Mouse (Mus musculus) heart, embryonic 11.5 days (tissue): Measurements from ENCODE around the gene Ccdc80. TPM values are rescaled to one million over a fixed set of nuclear protein-coding genes. Genes with fewer than 3 reads are reported as not detected.

Experiments used
- ATAC-seq: fragments of 200-750 bp; cut with Nextera tagmentation; replicated peaks from 2 replicates; pipeline ENCODE4 v1.8.0; 2017; ENCODE audit warnings: moderate library complexity; ENCODE audit not compliant: insufficient number of reproducible peaks, low FRiP score, low TSS enrichment
- H3K27ac ChIP-seq: fragments of 300-500 bp; sonication (generic); 2 replicates; pipeline ENCODE4 v1.5.1; 2014; ENCODE audit warnings: mild to moderate bottlenecking, low read depth, low read length
- H3K27me3 ChIP-seq: fragments of 300-500 bp; sonication (generic); 2 replicates; pipeline ENCODE4 v1.6.1; 2014; ENCODE audit warnings: mild to moderate bottlenecking, low read length, mixed read lengths; ENCODE audit not compliant: control insufficient read depth, insufficient read depth
- H3K36me3 ChIP-seq: fragments of 300-500 bp; sonication (generic); 2 replicates; pipeline ENCODE4 v1.6.1; 2014; ENCODE audit warnings: mild to moderate bottlenecking, low read length, moderate library complexity, mixed read lengths; ENCODE audit not compliant: control insufficient read depth, insufficient read depth
- H3K4me1 ChIP-seq: fragments of 300-500 bp; sonication (generic); 2 replicates; pipeline ENCODE4 v1.6.1; 2014; ENCODE audit warnings: low read length; ENCODE audit not compliant: control insufficient read depth, insufficient read depth
- H3K4me2 ChIP-seq: fragments of 300-500 bp; sonication (generic); 2 replicates; pipeline ENCODE4 v1.6.1; 2014; ENCODE audit warnings: mild to moderate bottlenecking, moderate library complexity
- H3K4me3 ChIP-seq: fragments of 300-500 bp; sonication (generic); 2 replicates; pipeline ENCODE4 v1.5.1; 2014; ENCODE audit warnings: low read depth, low read length
- H3K9ac ChIP-seq: fragments of 300-500 bp; sonication (generic); 2 replicates; pipeline ENCODE4 v1.6.1; 2014; ENCODE audit warnings: mild to moderate bottlenecking, low read depth, low read length, moderate library complexity
- H3K9me3 ChIP-seq: fragments of 300-500 bp; sonication (generic); replicated peaks from 2 replicates; pipeline ENCODE4 v1.6.1; 2016; ENCODE audit warnings: low read length; ENCODE audit not compliant: control insufficient read depth
- WGBS: fragments of 180-500 bp; shearing (Covaris S2); extraction: QIAGEN DNeasy Blood & Tissue Kit; methylation state at CpG from one replicate; pipeline ENCODE4 v1.1.7; 2014; ENCODE audit not compliant: insufficient replicate concordance; 5-methylcytosine and 5-hydroxymethylcytosine counted together
- polyA plus RNA-seq: library from polyadenylated mRNA; unstranded; fragments of >200 nt; fragmentation: Nextera tagmentation; extraction: Ambion mirVana; gene quantifications from 2 replicates; pipeline ENCODE4 v1.2.1, GENCODE M21; 2014

Gene Ccdc80
- polyA plus RNA-seq, 1 experiment from 2014 or later: 73.9 TPM

DNA sequence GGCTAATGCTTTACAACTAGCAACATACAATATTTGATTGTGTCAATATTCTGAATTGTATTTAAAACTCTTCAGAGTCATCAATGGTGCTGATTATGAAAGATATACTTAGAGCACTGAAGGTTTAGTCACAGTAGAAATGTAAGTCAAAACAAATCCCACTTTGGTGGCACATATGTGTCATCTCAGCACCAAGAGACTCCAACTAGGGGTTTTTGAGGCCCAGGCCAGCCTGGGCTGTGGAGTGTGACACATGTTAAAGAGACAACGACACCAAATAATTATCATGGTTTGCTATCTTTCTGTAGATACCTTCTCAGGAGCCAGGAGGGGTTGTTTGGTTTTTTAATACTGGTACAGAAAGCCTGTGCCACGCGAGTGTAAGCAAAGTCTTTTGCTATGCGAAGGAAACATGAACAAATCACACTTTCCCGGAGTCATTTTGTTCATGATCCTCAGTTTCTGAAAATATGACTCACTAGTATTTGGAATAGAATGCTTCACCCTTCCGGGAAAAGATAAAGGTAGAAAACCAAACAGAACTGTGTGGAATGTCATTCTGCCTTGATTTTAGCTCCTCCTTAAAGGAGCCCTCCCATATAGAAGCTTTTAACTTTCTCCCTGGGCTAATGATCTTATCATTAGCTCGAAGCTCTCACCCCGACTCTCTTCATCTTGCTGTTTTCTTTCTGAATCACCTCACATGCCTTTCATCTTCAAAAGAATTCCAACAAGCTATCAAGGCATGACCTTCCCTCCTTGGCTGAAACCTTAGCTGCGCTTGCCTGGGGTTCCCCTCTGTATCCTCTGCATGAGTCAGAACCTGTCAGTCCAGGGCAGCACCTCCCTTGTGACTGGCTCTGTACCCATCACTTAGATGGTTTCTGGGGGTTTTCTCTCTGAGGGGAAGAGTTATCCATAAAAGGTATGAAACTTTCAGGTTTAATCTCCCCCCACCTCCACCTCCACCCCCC, 31.3 kb downstream of the Ccdc80 start:
- H3K27ac ChIP-seq: no peak overlapping the region
- WGBS: 37% methylated on average over 9 of the region's 9 CpGs
- no peaks in the 10 kb centered on the region for H3K9me3 ChIP-seq
- H3K4me1 ChIP-seq: peaks cover 13% of the 10 kb centered on the region
- H3K27me3 ChIP-seq: no peaks in the 10 kb centered on the region
- peaks cover 11% of the 10 kb centered on the region for H3K36me3 ChIP-seq
- no peak overlapping the region for H3K4me2 ChIP-seq
- H3K4me3 ChIP-seq: no peak overlapping the region
- no peak for ATAC-seq
- H3K9ac ChIP-seq: no peak overlapping the region

DNA sequence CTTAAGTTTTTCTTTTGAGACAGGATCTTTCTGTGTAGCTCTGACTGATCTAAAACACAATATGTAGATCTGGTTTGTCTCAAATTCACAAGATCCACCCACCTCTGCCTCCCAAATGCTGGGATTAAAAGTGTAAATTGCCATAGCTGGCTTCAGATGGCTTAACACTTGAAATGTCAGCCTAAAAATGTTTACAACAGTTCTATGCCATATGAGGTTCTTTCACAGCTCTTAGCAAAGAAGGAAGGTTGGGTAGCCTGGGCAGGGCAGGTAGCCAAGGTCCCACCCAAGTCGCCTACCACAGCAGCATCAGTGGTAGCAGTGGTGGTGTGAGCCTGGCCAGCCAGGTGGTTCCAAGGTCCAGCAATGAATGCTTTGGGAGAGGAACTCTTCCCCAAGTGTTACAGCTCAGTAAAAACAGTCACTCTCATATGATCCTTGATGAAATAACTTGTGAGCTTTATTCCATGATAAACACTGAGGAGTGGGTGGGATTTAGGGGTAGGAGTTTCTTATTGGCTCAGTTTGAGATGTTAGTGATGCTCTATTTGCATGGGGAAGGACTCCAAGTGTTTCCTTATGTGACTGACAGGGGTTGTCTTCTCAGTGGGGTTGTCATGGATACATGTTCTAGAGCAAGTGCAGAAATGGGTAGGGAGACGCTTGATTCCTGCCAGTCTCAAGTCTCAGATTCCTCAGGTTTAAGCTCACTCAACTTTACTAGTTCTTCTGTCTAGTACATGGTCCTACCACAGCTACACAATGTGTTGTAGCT, 34.9 kb downstream of the Ccdc80 start:
- Histone ChIP-seq H3K9me3 (no peaks in the 10 kb centered on the region), H3K9ac (no peak overlapping the region), H3K4me3 (no peak overlapping the region), H3K27ac (no peak overlapping the region), H3K36me3 (peaks cover 11% of the 10 kb centered on the region), H3K4me2 (no peak overlapping the region), H3K27me3 (no peaks in the 10 kb centered on the region), H3K4me1 (peaks cover 3% of the 10 kb centered on the region; the same call in 1 of the 2 replicates)
- WGBS: 81% methylated on average over 2 of the region's 2 CpGs
- ATAC-seq: no peak

DNA sequence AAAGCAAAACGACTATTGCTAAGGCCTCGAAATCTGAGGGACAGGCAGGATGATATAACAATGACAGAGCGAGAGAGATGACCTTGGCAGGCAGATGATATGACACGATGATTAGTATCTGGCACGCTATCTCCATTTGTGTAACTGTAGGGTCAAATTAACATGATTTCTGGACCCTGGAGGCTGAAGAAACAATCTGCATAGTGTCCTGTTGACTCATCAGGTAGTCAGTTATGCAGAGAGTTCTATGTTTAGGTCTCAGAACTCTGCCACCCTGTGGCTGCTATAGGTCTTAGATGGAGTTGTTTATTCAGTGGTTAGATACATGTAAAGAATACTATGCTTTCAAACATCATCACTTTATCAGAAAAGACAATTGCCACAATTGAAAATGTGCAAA, 48.5 kb downstream of the Ccdc80 start:
- Histone ChIP-seq H3K4me2 (no peak overlapping the region), H3K9ac (no peak overlapping the region), H3K27ac (no peak overlapping the region), H3K4me3 (no peak overlapping the region), H3K36me3 (peaks cover 21% of the 10 kb centered on the region), H3K27me3 (no peaks in the 10 kb centered on the region), H3K4me1 (no peaks in the 10 kb centered on the region), H3K9me3 (no peaks in the 10 kb centered on the region)
- 94% methylated on average over 5 of the region's 5 CpGs for WGBS
- no peak for ATAC-seq

DNA sequence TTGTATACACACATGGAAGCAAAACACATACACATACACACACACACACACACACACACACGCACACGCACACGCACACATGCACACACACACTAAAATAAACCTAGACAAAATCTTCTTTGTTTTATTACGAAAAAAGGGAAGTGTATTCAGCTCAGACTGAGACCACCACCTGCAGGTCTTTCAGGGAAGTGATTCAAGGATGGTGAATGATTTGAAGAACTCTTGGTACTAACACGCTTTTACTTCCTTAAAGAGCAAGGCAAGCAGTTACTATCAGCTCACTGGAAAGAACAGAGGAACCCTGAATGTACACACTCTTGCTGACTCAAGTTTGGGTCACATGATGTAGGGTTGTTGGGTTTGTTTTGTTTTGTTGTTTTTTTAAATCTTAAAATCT, 49.4 kb downstream of the Ccdc80 start:
- Histone ChIP-seq H3K9ac (no peak overlapping the region), H3K4me3 (no peak overlapping the region), H3K27ac (no peak overlapping the region), H3K9me3 (no peaks in the 10 kb centered on the region), H3K4me1 (no peaks in the 10 kb centered on the region), H3K4me2 (no peak overlapping the region), H3K27me3 (no peaks in the 10 kb centered on the region), H3K36me3 (peaks cover 21% of the 10 kb centered on the region)
- ATAC-seq: no peak
- WGBS: 84% methylated on average over 5 of the region's 5 CpGs

DNA sequence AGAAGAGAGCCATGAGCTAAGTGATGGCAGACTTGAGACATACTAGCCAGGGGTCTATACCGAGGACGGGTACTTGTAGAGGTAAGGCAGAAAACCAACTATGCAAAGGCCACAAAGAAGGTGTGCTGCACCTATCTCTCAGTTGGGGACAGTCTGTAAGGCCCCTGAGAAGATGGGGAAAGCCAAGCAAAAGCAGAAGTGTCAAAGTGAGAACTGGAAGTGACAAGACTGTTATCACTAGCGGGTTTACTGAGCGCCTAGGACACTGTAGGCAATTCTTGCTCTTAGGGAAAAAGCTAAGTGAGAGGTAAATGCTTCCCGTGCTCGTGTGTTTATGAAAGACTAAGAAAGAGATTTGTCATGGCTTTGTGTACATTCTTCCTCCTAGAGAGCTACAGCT, 51.9 kb downstream of the Ccdc80 start:
- no peak for ATAC-seq
- Histone ChIP-seq H3K27ac (no peak overlapping the region), H3K4me3 (no peak overlapping the region), H3K4me1 (no peaks in the 10 kb centered on the region), H3K36me3 (peaks cover 25% of the 10 kb centered on the region), H3K9ac (no peak overlapping the region), H3K27me3 (no peaks in the 10 kb centered on the region), H3K4me2 (no peak overlapping the region), H3K9me3 (no peaks in the 10 kb centered on the region)
- WGBS: 86% methylated on average over 6 of the region's 6 CpGs

DNA sequence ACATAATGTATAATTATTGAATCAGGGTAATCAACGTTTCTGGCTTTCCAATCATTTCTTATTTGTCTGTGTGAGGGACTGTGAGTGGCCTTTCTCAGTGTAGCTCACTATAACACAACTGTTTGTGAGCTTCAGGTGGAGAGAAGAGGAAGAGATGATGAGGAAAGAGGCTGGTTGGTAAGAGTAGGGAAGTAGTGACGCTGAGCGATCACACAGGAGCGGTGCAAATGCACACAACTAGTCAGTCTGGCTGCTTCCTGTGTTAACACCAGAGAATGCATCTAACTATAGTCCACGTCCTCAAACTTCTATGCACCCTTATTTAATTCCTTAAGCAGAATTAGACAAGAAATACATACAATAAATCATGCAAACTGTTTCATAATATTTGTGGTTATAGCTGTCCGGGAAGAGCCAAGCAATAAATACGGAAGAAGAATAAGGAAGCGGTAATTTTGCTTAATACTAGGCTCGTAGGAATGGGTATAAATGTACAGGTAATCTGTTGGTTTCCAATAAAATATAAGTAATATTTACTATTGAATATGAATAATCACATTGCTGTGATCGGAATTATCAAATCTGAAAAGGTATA, 55.4 kb downstream of the Ccdc80 start:
- Histone ChIP-seq H3K4me3 (no peak overlapping the region), H3K27me3 (no peaks in the 10 kb centered on the region), H3K9ac (no peak overlapping the region), H3K36me3 (peaks cover 21% of the 10 kb centered on the region), H3K9me3 (no peaks in the 10 kb centered on the region), H3K4me2 (no peak overlapping the region), H3K27ac (no peak overlapping the region), H3K4me1 (no peaks in the 10 kb centered on the region)
- ATAC-seq: no peak
- 89% methylated on average over 10 of the region's 10 CpGs for WGBS

DNA sequence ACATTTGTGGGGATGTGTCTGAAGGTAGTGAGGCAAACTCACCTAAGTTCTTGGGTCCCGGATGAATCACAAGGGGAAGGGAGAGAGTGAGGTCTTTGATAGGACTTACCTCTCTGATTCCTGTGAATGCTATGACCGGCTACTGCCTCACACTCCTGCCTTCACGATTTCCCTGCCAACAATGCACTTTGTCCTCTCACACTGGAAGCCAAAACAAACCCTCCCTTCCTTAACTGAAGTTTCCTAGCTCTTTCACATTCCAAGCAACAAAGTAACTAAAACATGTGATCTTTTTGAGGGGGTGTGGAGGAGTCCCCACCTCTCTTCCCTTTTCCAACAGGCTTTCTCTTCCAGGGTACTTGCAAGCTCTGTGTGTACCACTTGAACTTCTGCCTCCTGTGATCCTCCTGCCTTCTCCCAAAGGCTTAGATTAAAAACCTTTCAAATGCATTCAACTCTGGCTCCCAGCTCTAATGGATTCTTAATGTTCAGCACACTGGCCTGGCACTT, 61.6 kb downstream of the Ccdc80 start:
- no peak overlapping the region for H3K4me2 ChIP-seq
- no peak overlapping the region for H3K27ac ChIP-seq
- H3K9ac ChIP-seq: no peak overlapping the region
- H3K4me3 ChIP-seq: no peak overlapping the region
- 75% methylated on average over 3 of the region's 3 CpGs for WGBS
- H3K9me3 ChIP-seq: no peaks in the 10 kb centered on the region
- peaks cover 5% of the 10 kb centered on the region; the same call in 1 of the 2 replicates for H3K36me3 ChIP-seq
- no peaks in the 10 kb centered on the region for H3K27me3 ChIP-seq
- peaks cover 6% of the 10 kb centered on the region for H3K4me1 ChIP-seq
- ATAC-seq: no peak

DNA sequence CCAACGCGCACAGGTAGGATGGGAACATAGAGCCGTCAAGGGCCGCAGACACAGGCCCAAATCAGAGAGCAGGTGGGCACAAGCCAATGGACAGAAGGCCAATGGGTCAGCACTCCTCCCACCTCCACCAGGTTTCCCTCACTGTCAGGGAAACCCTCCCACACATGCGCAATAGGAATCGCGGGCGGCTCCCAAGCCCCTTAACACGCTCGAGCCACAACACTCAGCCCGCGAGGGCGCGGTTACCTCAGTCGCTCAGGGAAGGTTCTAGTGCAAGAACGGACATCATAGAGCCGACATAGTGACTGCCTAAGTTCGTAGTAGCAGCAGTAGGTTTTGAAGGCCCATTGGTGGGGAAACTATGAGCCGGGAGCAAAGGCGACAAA, 64.9 kb downstream of the Ccdc80 start:
- Histone ChIP-seq H3K27me3 (no peaks in the 10 kb centered on the region), H3K9me3 (no peaks in the 10 kb centered on the region), H3K4me2 (peak overlapping the region; percentile 90), H3K4me3 (peak overlapping the region; percentile 92), H3K27ac (peak overlapping the region; percentile 95), H3K36me3 (no peaks in the 10 kb centered on the region), H3K4me1 (peaks cover 8% of the 10 kb centered on the region), H3K9ac (peak overlapping the region; percentile 89)
- ATAC-seq: peak; percentile 72
- WGBS: 2% methylated on average over 20 of the region's 20 CpGs
